In the genomic region with DNA sequence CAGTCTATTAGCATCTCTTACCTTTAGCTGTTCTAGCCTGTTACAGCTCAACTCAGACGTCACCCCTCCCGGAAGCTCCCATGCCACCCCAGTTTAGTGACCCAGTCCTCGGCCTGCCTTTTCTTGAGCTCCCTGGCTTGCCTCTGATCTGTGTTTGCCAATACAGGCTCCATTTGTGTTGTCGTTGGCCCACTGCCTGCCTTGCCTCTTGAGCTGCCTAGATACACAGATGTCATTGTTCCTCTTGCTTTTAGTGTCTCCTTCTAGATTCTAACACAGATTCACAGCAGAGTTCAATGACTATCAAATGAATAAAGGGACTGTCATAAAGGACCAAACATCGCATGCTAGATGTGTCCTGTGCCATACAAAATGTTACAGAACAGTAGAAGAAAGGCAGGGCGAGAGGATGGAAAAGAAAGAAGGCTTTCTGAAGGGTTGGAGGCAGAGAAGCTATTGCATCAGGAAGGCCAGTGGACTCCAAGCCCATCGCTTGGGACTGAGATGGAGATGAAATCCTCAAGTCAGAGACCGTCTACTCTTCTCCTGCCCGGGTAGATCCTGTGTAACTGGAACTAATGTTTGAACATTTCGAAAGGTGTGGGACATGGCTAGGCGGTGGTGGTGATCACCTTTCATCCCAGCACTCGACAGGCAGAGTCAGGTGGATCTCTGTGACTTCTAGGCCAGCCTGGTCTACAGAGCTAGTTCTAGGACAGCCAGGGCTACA, we compare ENCODE assay signal across 10 mouse cellular contexts. TPM values are rescaled to one million over a fixed set of nuclear protein-coding genes. Genes with fewer than 3 reads are reported as not detected.
DNase-seq lines count a peak whose midpoint lies in the region; ATAC-seq and TF ChIP-seq lines count a peak whose summit lies in the region.
"Had no signal": no experiment of that assay in that cellular context is flagged by ENCODE, and none has a peak within 500 bp of the region (broad histone marks: within the 10 kb centered on the region; RNA-seq: fewer than 3 reads in every experiment).

No protein-coding gene starts in this region.

- TF ChIP-seq CTCF in kidney, adult 2 months (conservative IDR thresholded peaks at IDR 0.05; ENCODE audit: insufficient read depth, insufficient read length, low read depth, low read length): no peak
- TF ChIP-seq CTCF in liver, postnatal 0 days (IDR thresholded peaks at IDR 0.05; ENCODE audit: low read depth): no peak

- ATAC-seq in kidney, embryonic 15.5 days (replicated peaks; ENCODE audit: low FRiP score): no peak
- no peak for ATAC-seq in liver, postnatal 0 days
- no peak for ATAC-seq in intestine, embryonic 15.5 days

- H3K4me2 ChIP-seq in kidney, embryonic 15.5 days: no peak overlapping the region
- no peak overlapping the region for H3K4me2 ChIP-seq in liver, postnatal 0 days (ENCODE audit: low read depth, low read length)
- no peak overlapping the region for H3K4me2 ChIP-seq in intestine, embryonic 15.5 days (replicated peaks)

- 85% methylated on average over 12 of the region's 12 CpGs for WGBS in kidney, adult 2 months
- WGBS in kidney, embryonic 15.5 days: 87% methylated on average over 12 of the region's 12 CpGs
- 74% methylated on average over 12 of the region's 12 CpGs for WGBS in liver, postnatal 0 days (ENCODE audit: insufficient replicate concordance)
- 80% methylated on average over 12 of the region's 12 CpGs for WGBS in intestine, embryonic 15.5 days

- TF ChIP-seq EP300 in liver, postnatal 0 days (IDR thresholded peaks at IDR 0.05; ENCODE audit: low read depth): no peak

- H3K9me3 ChIP-seq in kidney, embryonic 15.5 days (replicated peaks): no peaks in the 10 kb centered on the region
- H3K9me3 ChIP-seq in liver, postnatal 0 days (ENCODE audit: low read length): no peaks in the 10 kb centered on the region
- H3K9me3 ChIP-seq in intestine, embryonic 15.5 days: no peaks in the 10 kb centered on the region

- DNase-seq in adrenal gland, postnatal 10 days: peak; percentile 26
- no peak for DNase-seq in adrenal gland, postnatal 25 days
- DNase-seq in kidney, adult 2 months: peak; percentile 13
- DNase-seq in B cell, adult 2 months: peak; percentile 27 to 33
- peak; percentile 45 for DNase-seq in heart, postnatal 4 days
- no peak for DNase-seq in liver, postnatal 0 days

- no peak overlapping the region for H3K4me3 ChIP-seq in kidney, adult 2 months (ENCODE audit: insufficient read depth, low read depth, low read length)
- H3K4me3 ChIP-seq in kidney, embryonic 15.5 days (replicated peaks): no peak overlapping the region
- no peak overlapping the region for H3K4me3 ChIP-seq in liver, postnatal 0 days (ENCODE audit: low read depth, low read length)
- no peak overlapping the region for H3K4me3 ChIP-seq in intestine, embryonic 15.5 days (replicated peaks)

- no peaks in the 10 kb centered on the region for H3K4me1 ChIP-seq in kidney, adult 2 months (ENCODE audit: control insufficient read depth, insufficient read depth, low read length)
- H3K4me1 ChIP-seq in kidney, embryonic 15.5 days: no peaks in the 10 kb centered on the region
- H3K4me1 ChIP-seq in liver, postnatal 0 days (ENCODE audit: insufficient read depth): no peaks in the 10 kb centered on the region
- no peaks in the 10 kb centered on the region for H3K4me1 ChIP-seq in intestine, embryonic 15.5 days (replicated peaks)

- no peak overlapping the region for H3K27ac ChIP-seq in kidney, adult 2 months (ENCODE audit: insufficient read depth, low read depth, low read length)
- no peak overlapping the region for H3K27ac ChIP-seq in kidney, embryonic 15.5 days
- no peak overlapping the region for H3K27ac ChIP-seq in liver, postnatal 0 days (ENCODE audit: low read depth)
- H3K27ac ChIP-seq in intestine, embryonic 15.5 days: no peak overlapping the region

- TF ChIP-seq POLR2A in kidney, adult 2 months (IDR thresholded peaks at IDR 0.05; ENCODE audit: low read depth, low read length): no peak

- no peak overlapping the region for H3K9ac ChIP-seq in kidney, embryonic 15.5 days
- no peak overlapping the region for H3K9ac ChIP-seq in liver, postnatal 0 days (replicated peaks)
- H3K9ac ChIP-seq in intestine, embryonic 15.5 days: no peak overlapping the region

- H3K36me3 ChIP-seq in kidney, adult 2 months (ENCODE audit: control insufficient read depth, insufficient read depth, low read length): no peaks in the 10 kb centered on the region
- H3K36me3 ChIP-seq in kidney, embryonic 15.5 days: no peaks in the 10 kb centered on the region
- H3K36me3 ChIP-seq in liver, postnatal 0 days (replicated peaks; ENCODE audit: insufficient read depth, low read length): no peaks in the 10 kb centered on the region
- no peaks in the 10 kb centered on the region for H3K36me3 ChIP-seq in intestine, embryonic 15.5 days

- H3K27me3 ChIP-seq in kidney, adult 2 months (replicated peaks; ENCODE audit: control insufficient read depth, insufficient read depth, low read length): no peaks in the 10 kb centered on the region
- H3K27me3 ChIP-seq in kidney, embryonic 15.5 days: no peaks in the 10 kb centered on the region
- 0 out of 2 replicates have a peak, but pooled peaks cover 2% of the 10 kb centered on the region for H3K27me3 ChIP-seq in liver, postnatal 0 days (ENCODE audit: insufficient read depth, low read length)
- no peaks in the 10 kb centered on the region for H3K27me3 ChIP-seq in intestine, embryonic 15.5 days (replicated peaks)

RNA-seq across cellular contexts. Expression of a gene that starts 13.5 kb away (rescaled TPM):
- 1 to 10 TPM; 4.7 to 5.4 TPM for total RNA-seq in adrenal gland, postnatal 10 days (2021)
- 0.33 TPM in 1 of 2 replicates, not detected in the other for total RNA-seq in adrenal gland, postnatal 25 days (2021)
- 0.57 and 3.8 TPM in 2 replicates for polyA plus RNA-seq in kidney, adult 2 months (2012; rRNA removed)
- polyA plus RNA-seq in kidney, embryonic 15.5 days (2015; fragmentation: Nextera tagmentation; extraction: Ambion mirVana): not detected in 2 replicates
- under 1 TPM; 0.24 to 0.38 TPM for total RNA-seq in heart, postnatal 4 days (2021)
- polyA plus RNA-seq in liver, postnatal 0 days (2015; fragmentation: Nextera tagmentation; extraction: Ambion mirVana): 1.8 and 2.5 TPM in 2 replicates
- 0.20 and 0.34 TPM in 2 replicates for polyA plus RNA-seq in intestine, embryonic 15.5 days (2015; fragmentation: Nextera tagmentation; extraction: Ambion mirVana)
- polyA plus RNA-seq: heart, embryonic 14.5 days; stomach, embryonic 14.5 days had no signal

Comparison
In these comparisons a context has a peak if more than half of its experiments do, and no peak if none do; other contexts are left out.
1. DNase-seq: peak in adrenal gland, postnatal 10 days (single experiment), kidney, adult 2 months (single experiment), B cell, adult 2 months (2 of 2) and heart, postnatal 4 days (single experiment); none in adrenal gland, postnatal 25 days (single experiment) and liver, postnatal 0 days (single experiment).